Mouse (Mus musculus): ENCODE data around the gene Capn10. TPM values are rescaled to one million over a fixed set of nuclear protein-coding genes. Genes with fewer than 3 reads are reported as not detected.

Capn10 gene
- polyA plus RNA-seq (2015; fragmentation: Nextera tagmentation; extraction: Ambion mirVana) = 17.9 and 18.7 TPM in 2 replicates

DNA sequence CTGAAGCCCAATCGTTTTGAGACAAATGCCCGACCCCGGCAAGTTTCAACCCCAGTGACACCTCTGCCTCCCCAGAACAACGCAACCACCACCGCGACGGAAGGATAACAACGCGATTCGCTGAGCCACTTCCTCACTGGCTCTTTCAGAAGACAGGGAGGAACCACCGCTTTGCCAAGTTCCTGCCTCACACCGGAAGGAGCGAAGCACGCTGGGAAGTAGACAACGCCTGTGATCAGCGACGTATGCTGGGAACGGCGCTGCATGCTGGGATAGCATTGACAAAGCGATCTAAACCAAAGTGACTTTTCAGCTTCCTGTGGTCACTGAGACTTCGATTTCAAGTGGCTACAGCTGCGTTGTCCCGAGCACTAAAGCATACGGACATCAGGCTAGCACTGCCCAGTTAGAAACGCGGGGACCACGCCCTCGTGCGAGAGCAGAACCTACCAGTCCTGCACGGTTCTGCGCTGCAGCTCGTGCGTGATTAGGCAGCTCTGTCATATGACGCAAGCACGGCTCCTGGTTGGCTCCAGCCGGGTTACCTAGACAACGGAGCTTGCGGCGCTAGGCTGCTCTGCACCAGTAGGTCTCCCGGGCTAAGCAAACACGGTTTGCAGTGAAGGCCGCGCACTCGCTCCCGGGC, at the start of gene Capn10:
Gene Capn10 (plus strand): TSS at position 195 of the 646 bp plus-strand sequence.
- peak; percentile 96 for DNase-seq (ENCODE audit: low spot score)

DNA sequence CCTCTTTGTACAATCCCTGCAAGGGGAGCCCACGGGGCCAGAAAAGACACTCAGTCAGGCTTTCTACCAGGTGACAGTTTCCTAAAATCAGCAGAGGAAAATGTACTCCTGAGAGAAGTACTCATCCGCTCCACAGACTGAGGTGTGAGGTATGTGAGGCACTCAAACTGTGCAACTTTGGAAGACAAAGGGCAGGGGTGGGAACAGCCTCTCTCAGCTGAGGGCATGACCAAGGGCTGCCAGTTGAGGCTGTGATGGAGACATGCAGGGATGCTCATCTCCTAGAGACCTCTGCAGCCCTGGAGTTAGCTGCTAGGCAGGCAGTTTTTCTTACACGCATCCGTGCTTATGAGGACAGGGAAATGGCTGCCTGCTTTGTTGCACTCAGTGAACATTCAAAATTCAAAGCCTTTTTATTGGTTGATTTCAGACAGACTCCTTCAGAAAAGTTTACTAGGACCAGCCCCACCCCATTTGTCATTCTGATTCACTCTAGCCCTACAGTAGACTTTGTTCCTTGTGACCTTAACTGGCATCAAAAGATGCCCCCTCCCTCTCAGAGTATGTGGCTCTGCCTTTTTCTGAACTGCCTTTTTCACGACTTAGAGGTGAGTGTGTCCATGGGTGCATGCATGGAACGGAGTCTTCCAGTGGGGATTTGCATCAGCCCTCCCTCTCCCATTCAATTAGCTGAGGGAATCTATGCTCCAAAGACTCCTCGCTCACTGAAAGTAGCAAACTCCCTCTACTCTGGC, 45.1 kb upstream of the Capn10 start:
- no peak for DNase-seq (ENCODE audit: low spot score)

DNA sequence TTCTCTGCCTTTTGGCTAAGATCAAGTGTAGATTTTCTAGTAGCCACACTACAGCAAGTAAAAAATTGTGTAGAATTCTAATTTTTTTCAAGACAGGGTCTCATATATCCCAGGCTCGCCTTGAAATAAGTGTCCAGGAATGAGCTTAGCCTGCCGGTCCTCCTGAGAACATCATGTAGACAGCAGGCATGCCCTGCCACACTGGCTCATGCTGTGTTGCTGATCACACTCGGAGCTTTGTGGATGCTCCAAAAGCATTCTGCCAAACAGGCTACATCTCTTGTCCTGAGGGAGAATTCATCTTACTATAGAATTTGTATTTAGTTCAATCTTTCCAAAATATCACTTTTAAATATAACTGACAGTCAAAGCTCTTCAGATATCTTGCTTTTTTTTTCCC, 41.4 kb upstream of the Capn10 start:
- DNase-seq (ENCODE audit: low spot score) = no peak

DNA sequence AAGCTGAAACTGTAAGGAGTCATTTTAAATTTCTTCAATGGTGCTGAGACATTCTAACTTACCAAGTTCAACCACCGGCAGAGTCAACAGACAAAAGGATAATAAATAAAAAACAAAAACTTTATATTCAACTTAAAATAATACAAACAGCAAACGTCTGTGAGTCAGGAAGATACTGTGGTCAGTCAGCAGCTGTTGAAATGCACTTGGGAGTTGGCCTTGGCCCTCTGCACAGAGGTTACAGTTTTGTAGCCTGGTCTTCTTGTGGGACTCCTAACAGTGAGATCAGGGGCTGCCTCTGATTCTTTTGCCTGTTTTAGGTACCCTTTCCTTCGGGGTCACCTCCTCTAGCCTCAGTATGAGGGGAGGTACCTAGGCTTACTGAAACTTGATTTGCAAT, 40.3 kb upstream of the Capn10 start:
- no peak for DNase-seq (ENCODE audit: low spot score)

DNA sequence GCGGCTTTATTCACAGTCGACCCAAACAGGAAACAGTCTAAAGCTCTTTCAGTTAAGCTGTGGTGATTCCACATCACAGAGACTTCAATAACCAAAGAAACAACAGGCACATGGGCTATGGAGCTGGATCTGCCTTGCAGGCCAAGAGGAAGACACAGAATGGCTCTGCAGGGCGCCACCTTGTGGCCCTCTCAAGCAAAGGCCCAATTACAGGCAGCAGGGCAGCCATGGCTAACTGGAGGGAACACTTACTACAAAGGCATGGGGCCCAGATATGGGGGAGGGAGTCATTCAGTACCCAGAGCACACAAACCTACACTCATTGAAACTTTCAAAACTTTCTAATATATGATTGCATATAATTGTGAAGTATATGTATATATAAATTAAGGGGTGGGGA, 39.1 kb upstream of the Capn10 start:
- DNase-seq (ENCODE audit: low spot score) = peak; percentile 78

DNA sequence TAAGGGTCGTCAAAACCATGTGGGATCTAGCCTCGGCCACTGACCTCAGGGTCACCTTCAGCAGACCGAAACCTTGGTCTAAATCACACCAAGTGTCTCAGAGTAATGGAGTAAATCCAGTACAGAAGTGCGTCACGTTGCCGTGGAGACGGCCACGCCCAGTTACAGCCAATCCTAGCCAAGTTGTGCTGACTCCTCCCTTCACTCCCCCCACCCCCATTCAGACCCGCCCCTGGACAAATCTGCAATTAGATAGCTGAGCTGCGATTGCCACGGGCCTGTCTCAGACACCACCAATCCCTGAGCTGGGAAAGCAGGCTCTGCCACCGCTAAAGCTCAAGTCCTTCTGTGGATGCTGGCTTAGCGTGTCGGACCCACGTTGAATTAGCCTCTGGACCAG, 31.4 kb upstream of the Capn10 start, which contains the start of gene Ankmy1:
Gene Ankmy1 (minus strand): TSS at position 121 of the 400 bp plus-strand sequence.
- peak; percentile 47 for DNase-seq (ENCODE audit: low spot score)

DNA sequence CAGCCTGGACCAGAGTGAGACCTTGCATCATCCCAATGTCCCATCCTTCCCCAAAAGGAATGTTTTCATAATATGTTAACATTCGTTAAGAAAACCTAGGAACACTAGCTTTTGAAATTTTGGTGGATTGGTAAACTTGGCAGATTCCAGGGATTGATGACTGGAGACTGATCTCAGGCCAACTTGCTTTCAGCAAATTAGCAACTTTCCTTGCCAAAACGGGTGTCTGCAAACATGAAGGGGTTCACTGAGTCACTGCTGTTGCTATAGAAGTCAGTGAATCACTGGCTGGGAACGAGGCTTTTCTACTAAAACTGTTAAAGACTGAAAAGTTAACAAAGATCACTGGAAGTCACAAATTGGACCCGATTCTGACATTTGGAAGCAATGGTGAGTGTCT, 30.5 kb upstream of the Capn10 start:
- DNase-seq (ENCODE audit: low spot score) = no peak

DNA sequence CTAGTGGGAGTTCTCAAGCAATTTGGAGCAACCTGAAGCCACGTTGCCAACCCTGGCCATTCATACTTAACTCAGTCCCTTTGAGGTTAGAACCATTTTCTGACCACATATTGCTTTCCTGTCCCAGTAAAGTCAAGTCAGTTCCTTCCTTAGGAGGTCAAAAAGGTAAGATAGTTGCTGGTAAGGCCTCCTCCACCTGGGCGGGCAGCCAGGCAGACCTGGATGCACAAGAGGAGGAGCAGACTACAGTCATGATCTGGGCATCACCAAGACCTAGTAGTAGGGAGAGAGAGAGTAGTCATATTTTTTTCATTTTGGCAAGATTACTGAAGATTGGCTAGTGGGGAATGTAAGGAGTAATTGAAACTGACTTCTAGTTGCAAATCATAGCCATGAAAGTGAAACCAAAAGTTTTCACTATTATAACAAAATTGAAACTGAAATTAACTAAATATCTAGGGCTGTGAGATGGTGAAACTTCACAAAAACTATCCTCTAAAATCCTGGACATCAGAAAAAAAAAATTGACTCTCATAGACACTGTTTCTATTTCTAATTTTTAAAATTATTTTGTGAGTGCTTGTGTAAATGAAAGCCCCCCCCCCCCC, 28.4 kb upstream of the Capn10 start:
- DNase-seq (ENCODE audit: low spot score) = no peak

DNA sequence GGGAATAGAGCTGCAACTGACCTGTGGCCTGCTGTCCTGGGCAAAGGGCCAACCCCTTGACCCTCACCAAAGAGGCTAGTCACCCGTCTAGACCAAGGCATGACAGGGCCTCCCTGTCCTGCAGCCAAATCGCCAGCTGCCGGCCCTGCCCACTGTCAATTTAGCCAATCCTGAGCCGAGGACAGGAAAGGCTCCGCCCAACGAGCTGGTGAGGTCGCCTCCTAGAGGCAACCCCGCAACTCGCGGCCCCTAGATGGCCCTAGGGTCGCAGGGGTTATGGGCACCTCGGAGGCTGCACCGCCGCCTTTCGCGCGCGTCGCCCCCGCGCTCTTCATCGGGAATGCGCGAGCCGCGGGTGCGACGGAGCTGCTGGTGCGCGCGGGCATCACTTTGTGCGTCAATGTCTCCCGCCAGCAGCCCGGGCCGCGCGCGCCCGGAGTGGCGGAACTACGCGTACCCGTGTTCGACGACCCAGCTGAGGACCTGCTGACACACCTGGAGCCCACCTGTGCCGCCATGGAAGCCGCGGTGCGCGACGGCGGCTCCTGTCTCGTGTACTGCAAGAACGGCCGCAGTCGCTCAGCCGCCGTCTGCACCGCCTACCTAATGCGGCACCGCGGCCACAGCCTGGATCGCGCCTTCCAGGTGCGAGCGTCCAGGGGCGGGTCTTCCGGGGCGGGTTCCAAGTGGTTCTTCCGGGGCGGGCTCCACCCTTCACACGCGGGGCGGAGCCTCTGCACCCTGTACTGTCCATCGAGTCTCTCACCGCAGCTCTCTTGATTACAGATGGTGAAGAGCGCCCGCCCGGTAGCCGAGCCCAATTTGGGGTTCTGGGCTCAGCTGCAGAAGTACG, 27.2 kb upstream of the Capn10 start, which contains the start of gene Dusp28:
Gene Dusp28 (plus strand): TSS at position 203 of the 853 bp plus-strand sequence.
- peak; percentile 90 for DNase-seq (ENCODE audit: low spot score)

DNA sequence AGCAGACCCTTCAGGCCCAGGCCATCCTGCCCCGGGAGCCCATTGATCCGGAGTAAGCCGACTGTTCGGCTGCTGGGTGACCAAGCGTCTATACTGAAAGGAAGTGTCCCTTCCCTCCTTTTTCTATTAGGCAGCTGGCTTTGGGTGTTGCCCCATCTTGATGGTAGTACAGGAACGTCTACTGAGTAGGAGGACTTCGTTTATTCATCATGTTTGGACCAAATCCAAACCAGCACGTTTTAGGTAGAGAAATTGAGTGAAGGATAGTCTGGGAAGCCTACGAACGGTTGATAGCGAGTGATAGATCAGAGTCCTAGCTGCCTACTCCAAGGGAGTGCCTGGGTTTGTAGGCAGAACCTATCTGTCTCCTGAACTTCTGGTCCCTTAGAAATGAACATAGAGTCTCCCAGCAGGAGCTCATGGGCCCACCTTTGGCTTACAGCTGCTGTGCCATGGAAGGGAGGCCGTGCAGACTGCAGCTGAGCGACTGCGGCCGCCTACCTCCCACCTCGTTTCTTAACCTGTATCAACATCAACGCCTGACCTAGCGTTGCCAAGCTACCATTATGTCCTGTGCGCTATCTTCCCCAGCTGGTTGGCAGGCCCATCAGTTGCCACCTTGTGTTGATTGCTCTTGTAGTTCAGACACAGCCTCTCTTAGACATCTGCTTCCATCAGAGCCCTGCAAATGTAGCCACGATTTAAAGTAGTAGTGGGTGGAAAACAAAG, 26.4 kb upstream of the Capn10 start:
- DNase-seq (ENCODE audit: low spot score) = no peak

DNA sequence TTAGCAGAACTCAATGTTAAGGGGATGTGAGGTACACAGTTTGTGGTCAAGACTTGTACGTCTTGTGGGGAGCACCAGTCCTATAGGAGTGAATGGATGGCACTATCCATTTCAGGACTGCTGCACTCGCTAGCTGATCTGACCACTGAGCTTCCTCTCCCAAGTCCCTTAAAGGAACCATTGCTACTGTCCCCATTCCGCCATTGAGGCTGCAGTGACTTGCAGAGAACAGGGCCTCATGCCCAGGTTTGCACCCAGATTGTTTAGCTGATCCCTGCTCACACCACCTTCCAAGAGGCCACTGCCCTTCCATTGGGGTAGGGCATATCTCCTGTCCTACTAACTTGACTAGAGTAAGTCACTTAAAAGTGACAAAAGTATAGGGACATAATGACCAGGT, 25.5 kb upstream of the Capn10 start:
- DNase-seq (ENCODE audit: low spot score) = no peak

DNA sequence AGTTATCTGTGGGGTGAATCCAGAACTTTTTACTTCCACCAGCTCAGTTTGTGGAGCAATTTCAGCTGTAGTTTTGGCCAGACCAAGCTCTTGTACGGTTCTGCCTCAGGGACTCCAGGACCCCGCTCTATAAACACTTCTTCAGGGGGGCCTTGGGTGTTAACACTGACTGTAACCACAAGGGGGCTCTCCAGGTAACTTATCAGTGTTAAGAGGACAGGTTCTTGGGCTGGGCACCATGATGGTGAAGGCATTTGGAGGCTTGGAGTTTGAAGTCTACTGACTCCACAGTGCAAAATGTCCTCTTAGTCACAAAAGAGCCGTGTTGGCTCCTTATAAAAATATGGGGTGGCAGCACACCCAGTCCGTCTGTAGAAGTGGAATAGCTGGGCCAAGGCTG, 25.1 kb upstream of the Capn10 start:
- peak; percentile 75 for DNase-seq (ENCODE audit: low spot score)

DNA sequence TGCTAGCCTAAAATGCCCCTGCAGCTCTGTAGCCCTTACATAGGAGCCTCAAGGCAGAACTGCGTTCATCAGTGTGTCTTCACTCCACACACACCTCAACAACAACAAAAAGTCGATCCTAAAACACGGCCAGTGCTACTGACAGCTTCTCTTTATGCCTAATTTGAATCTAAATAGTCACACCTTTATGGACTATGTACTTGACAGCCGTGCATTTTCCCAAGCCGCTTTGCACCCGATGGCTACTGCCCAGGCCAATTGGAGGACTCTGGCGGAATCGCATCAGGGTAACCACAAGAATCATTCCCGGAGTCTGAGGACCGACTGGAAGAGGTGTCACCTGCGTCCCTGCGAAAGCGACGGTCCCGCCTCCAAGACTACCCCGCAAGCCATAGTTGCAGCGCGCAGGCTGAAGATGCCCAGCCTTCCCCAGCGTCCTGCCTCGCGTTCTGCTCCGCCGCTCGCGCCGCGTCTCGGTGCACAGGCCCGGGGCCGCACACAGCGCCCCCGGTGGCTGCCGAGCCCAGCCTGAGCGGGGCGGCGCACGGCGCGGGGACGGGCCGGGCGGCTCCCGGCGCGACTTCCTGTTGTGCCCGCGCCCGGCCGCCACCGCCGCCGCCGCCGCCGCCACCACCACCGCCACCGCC, 23.8 kb upstream of the Capn10 start, which contains the start of gene Rnpepl1:
Gene Rnpepl1 (plus strand): TSS at position 545 of the 647 bp plus-strand sequence.
- peak; percentile 84 for DNase-seq (ENCODE audit: low spot score)

DNA sequence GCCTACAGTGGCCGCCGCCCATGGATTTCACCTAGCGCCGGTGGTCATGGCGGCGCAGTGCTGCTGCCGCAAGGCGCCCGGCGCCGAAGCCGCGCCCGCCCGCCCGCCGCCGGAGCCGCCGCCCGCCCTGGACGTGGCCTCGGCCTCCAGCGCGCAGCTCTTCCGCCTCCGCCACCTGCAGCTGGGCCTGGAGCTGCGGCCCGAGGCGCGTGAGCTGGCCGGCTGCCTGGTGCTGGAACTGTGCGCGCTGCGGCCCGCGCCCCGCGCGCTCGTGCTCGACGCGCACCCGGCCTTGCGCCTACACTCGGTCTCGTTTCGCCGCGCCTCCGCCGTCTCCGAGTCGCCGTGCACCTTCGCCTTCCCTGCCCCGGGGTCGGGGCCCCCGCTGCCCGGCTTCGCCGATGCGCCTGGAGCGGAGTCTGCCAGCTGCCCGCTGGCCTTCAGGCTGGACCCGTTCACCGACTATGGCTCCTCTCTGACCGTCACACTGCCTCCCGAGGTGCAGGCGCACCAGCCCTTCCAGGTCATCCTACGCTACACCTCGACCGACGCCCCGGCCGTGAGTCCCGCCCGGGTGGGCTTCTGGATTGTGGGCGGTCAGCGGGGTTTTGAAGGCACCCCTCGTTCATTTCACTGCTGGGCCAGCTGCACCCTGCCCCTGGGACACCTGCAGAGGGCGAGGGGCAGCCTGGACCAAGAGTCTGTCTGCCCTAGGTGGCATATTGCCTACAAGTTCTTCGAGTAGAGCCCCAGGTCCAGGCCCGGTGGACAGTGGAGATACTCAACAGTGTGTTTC, 23.1 kb upstream of the Capn10 start:
- DNase-seq (ENCODE audit: low spot score) = peak; percentile 52

DNA sequence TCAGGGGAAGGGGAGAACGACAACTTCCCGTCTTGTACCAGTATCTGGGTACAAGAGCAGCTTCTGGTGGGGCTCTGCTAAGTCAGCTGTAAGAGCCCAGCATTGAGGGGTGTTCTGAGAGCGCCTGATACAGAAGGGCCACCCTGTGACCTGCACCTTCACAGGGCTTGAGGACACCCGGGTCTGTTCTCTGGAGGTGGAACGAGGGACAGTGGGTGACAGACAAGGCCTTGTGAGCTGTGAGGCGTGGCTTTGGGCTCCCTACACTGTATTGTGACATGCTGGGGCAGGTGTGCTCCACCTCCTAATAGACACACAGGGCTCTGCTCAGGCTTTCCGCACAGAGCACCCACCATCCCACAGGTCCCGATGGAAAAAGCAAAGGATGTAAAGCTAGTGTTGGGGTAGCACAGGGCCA, 22.4 kb upstream of the Capn10 start:
- peak; percentile 37 for DNase-seq (ENCODE audit: low spot score)

DNA sequence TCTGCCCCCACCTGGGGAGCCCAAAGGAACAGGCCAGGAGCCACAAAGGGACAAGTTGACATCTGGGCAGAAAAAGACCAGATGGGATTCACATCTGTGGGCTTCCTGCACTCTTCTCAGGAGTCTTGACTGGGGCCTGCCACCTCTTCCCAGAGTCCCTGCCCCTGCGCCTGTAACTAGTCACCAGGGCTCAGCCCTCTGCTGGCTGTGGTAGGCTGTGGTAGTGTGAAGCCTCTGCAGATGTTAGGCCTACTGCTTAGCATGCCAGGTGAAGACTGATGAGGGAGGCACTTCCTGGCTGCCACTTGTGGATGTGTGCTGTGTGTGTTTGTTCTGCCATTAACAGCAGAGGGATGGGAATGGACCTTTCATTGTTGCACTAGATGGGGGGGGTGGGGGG, 21.9 kb upstream of the Capn10 start:
- peak; percentile 72 for DNase-seq (ENCODE audit: low spot score)

DNA sequence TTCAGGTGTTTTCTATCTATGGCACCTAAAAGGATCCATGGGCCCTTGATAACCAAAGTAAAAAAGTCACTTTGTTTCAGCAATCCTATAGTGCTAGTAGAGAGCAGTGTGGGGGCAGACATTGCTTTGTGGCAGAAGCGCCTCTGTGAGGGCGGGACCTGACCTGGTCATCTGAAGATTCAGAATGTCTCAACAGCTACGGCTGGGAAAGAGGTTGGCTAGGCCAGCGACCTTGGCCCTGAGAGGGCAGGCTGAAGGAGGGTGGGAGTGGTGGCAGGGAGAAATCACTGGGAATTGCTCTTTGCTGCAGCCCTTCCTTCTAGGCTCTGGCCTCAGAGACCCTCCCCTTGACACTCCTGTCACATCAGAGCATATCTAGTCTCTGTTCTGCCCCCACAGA, 19.9 kb upstream of the Capn10 start:
- DNase-seq (ENCODE audit: low spot score) = no peak

DNA sequence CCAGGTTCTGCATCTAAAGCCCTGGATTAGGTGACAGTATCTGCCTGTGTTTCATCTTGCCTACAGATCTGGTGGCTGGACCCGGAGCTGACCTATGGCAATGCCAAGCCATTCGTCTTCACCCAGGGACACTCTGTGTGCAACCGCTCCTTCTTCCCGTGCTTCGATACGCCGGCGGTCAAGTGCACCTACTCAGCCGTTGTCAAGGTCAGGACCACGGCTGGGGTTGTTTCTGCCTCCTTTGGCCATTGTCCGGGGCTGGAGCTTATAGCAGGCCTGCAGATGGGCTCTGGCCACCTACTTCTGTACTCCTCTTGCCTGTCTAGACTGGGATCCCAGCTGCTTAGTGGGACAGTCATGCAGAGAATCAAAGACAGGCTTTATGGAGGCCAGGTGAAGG, 19.2 kb upstream of the Capn10 start:
- DNase-seq (ENCODE audit: low spot score) = no peak

DNA sequence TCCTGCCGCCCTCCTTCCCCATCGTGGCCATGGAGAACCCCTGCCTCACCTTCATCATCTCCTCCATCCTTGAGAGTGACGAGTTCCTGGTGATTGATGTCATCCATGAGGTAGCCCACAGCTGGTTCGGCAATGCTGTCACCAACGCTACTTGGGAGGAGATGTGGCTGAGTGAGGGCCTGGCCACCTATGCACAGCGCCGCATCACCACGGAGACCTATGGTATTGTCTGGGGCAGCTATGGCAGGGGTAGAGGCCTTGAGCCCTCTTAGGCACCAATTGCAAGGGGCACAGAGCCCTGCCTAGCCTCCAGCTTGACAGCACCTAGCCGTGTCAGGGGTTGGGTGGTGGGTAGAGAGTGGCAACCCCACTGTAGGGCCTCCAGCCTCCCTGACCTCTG, 17.5 kb upstream of the Capn10 start:
- no peak for DNase-seq (ENCODE audit: low spot score)

Data from thymus, postnatal 0 days (tissue).